Comparison of ENCODE assay signal across 8 mouse cellular contexts in genomic region chr4:116175711-116176542, GRCm38 (mm10). TPM values are rescaled to one million over a fixed set of nuclear protein-coding genes. Genes with fewer than 3 reads are reported as not detected.
DNase-seq lines count a peak whose midpoint lies in the region; ATAC-seq and TF ChIP-seq lines count a peak whose summit lies in the region.

No protein-coding gene starts in this region.

- no peak overlapping the region for H3K9ac ChIP-seq in limb, embryonic 14.5 days (ENCODE audit: low read depth, low read length, severe bottlenecking)

- H3K36me3 ChIP-seq in limb, embryonic 14.5 days (ENCODE audit: control insufficient read depth, insufficient read depth, low read length), result no peaks in the 10 kb centered on the region

- DNase-seq in layer of hippocampus, adult 2 months (ENCODE audit: low spot score in 2 of 2), result no peak
- no peak for DNase-seq in layer of hippocampus, adult 9-10 months (ENCODE audit: low spot score)
- peak; percentile 71 for DNase-seq in cerebellum, adult 11 months
- peak; percentile 51 to 72 for DNase-seq in frontal cortex, postnatal 10 days (ENCODE audit: low spot score in 2 of 2)
- DNase-seq in limb, embryonic 14.5 days (ENCODE audit: low spot score), result no peak
- DNase-seq in adrenal gland, postnatal 10 days, result no peak
- no peak for DNase-seq in kidney, postnatal 36 days

- ATAC-seq in limb, embryonic 14.5 days (ENCODE audit: low FRiP score, low read depth), result no peak

- H3K27ac ChIP-seq in layer of hippocampus, adult 2 months, result peak overlapping the region; percentile 80
- H3K27ac ChIP-seq in limb, embryonic 14.5 days (replicated peaks; ENCODE audit: low read depth, low read length), result no peak overlapping the region
- H3K27ac ChIP-seq in olfactory bulb, adult 2 months (ENCODE audit: insufficient read depth, low read depth, low read length), result peak overlapping the region; percentile 92

- TF ChIP-seq CTCF in layer of hippocampus, adult 2 months (conservative IDR thresholded peaks at IDR 0.05), result no peak
- no peak for TF ChIP-seq CTCF in olfactory bulb, adult 2 months (IDR thresholded peaks at IDR 0.05; ENCODE audit: insufficient read depth, low read depth, low read length)

- no peak for TF ChIP-seq POLR2A in limb, embryonic 14.5 days (IDR thresholded peaks at IDR 0.05; ENCODE audit: borderline replicate concordance, extremely low read depth, insufficient read depth, insufficient read length)
- no peak for TF ChIP-seq POLR2A in olfactory bulb, adult 2 months (IDR thresholded peaks at IDR 0.05; ENCODE audit: insufficient read depth, low read depth, low read length)

- H3K4me3 ChIP-seq in layer of hippocampus, adult 2 months, result peak overlapping the region; percentile 44; the same call in 1 of the 2 replicates
- no peak overlapping the region for H3K4me3 ChIP-seq in limb, embryonic 14.5 days (replicated peaks; ENCODE audit: low read length)
- peak overlapping the region; percentile 32; the same call in 1 of the 2 replicates for H3K4me3 ChIP-seq in olfactory bulb, adult 2 months (ENCODE audit: insufficient read depth, low read depth, low read length)

- no peaks in the 10 kb centered on the region for H3K9me3 ChIP-seq in limb, embryonic 14.5 days (ENCODE audit: control insufficient read depth, low read length)

- H3K4me1 ChIP-seq in limb, embryonic 14.5 days (ENCODE audit: control insufficient read depth, insufficient read depth, low read length), result peaks cover 23% of the 10 kb centered on the region
- H3K4me1 ChIP-seq in olfactory bulb, adult 2 months (ENCODE audit: control insufficient read depth, insufficient read depth, low read length), result peaks cover 20% of the 10 kb centered on the region

- H3K27me3 ChIP-seq in limb, embryonic 14.5 days (ENCODE audit: control insufficient read depth, insufficient read depth, low read length), result no peaks in the 10 kb centered on the region

- 64% methylated on average over 7 of the region's 7 CpGs for WGBS in limb, embryonic 14.5 days
- WGBS in olfactory bulb, adult 2 months, result 35% methylated on average over 7 of the region's 7 CpGs

- H3K4me2 ChIP-seq in limb, embryonic 14.5 days (replicated peaks; ENCODE audit: low read depth, low read length, severe bottlenecking), result peak overlapping the region; percentile 31; the same call in 1 of the 2 replicates

RNA-seq across cellular contexts. Expression of gene Gm49337, which starts 2.7 kb away (rescaled TPM):
- 1 to 10 TPM in 1 of 2 experiments, not detected in 1; 3.2 TPM for total RNA-seq in layer of hippocampus, adult 2 months (2021)
- not detected in 2 replicates for polyA plus RNA-seq in limb, embryonic 14.5 days (2012; rRNA removed)
- not detected in 2 replicates for polyA plus RNA-seq in limb, embryonic 14.5 days (2014; fragmentation: Nextera tagmentation; extraction: Ambion mirVana)
- not detected in 2 replicates for polyA plus RNA-seq in olfactory bulb, adult 2 months (2012; ENCODE audit: insufficient read depth, insufficient read length, low replicate concordance, missing spikeins)
- total RNA-seq in adrenal gland, postnatal 10 days (2021), result not detected

RNA-seq across cellular contexts. Expression of gene 1700042G07Rik, which starts 2.8 kb away (rescaled TPM):
- not detected for total RNA-seq in layer of hippocampus, adult 2 months (2021)
- not detected in 2 replicates for polyA plus RNA-seq in limb, embryonic 14.5 days (2012; rRNA removed)
- polyA plus RNA-seq in limb, embryonic 14.5 days (2014; fragmentation: Nextera tagmentation; extraction: Ambion mirVana), result not detected in 2 replicates
- not detected in 2 replicates for polyA plus RNA-seq in olfactory bulb, adult 2 months (2012; ENCODE audit: insufficient read depth, insufficient read length, low replicate concordance, missing spikeins)
- not detected for total RNA-seq in adrenal gland, postnatal 10 days (2021)

RNA-seq across cellular contexts. Expression of gene Tspan1, which starts 8.5 kb away (rescaled TPM):
- total RNA-seq in layer of hippocampus, adult 2 months (2021), result under 1 TPM in 1 of 2 experiments, not detected in 1; 0.33 TPM
- polyA plus RNA-seq in limb, embryonic 14.5 days (2012; rRNA removed), result not detected in 2 replicates
- polyA plus RNA-seq in limb, embryonic 14.5 days (2014; fragmentation: Nextera tagmentation; extraction: Ambion mirVana), result not detected in 2 replicates
- not detected in 2 replicates for polyA plus RNA-seq in olfactory bulb, adult 2 months (2012; ENCODE audit: insufficient read depth, insufficient read length, low replicate concordance, missing spikeins)
- not detected for total RNA-seq in adrenal gland, postnatal 10 days (2021)

RNA-seq across cellular contexts. Expression of gene Lurap1, which starts 24.8 kb away (rescaled TPM):
- total RNA-seq in layer of hippocampus, adult 2 months (2021), result 10 to 100 TPM; 23.4 to 25.8 TPM
- polyA plus RNA-seq in limb, embryonic 14.5 days (2012; rRNA removed), result 1.7 and 2.1 TPM in 2 replicates
- 2.5 and 3.1 TPM in 2 replicates for polyA plus RNA-seq in limb, embryonic 14.5 days (2014; fragmentation: Nextera tagmentation; extraction: Ambion mirVana)
- polyA plus RNA-seq in olfactory bulb, adult 2 months (2012; ENCODE audit: insufficient read depth, insufficient read length, low replicate concordance, missing spikeins), result not detected in 2 replicates
- 10 to 100 TPM; 14.5 to 19.1 TPM for total RNA-seq in adrenal gland, postnatal 10 days (2021)

RNA-seq across cellular contexts. Expression of gene Pik3r3, which starts 45.5 kb away (rescaled TPM):
- 10 to 100 TPM; 31.3 to 33.8 TPM for total RNA-seq in layer of hippocampus, adult 2 months (2021)
- polyA plus RNA-seq in limb, embryonic 14.5 days (2012; rRNA removed), result 24.8 and 27.1 TPM in 2 replicates
- polyA plus RNA-seq in limb, embryonic 14.5 days (2014; fragmentation: Nextera tagmentation; extraction: Ambion mirVana), result 14.7 and 21.7 TPM in 2 replicates
- polyA plus RNA-seq in olfactory bulb, adult 2 months (2012; ENCODE audit: insufficient read depth, insufficient read length, low replicate concordance, missing spikeins), result not detected in 2 replicates
- total RNA-seq in adrenal gland, postnatal 10 days (2021), result 10 to 100 TPM; 15.6 to 18.9 TPM

Comparison
In these comparisons a context has a peak if more than half of its experiments do, and no peak if none do; other contexts are left out.
1. DNase-seq: peak in cerebellum, adult 11 months (single experiment) and frontal cortex, postnatal 10 days (2 of 2); none in layer of hippocampus, adult 2 months (0 of 2), layer of hippocampus, adult 9-10 months (single experiment), limb, embryonic 14.5 days (single experiment), adrenal gland, postnatal 10 days (single experiment) and kidney, postnatal 36 days (0 of 2).